Mouse (Mus musculus) intestine, embryonic 16.5 days (tissue): Measurements from ENCODE around the gene Inka2. TPM values are rescaled to one million over a fixed set of nuclear protein-coding genes. Genes with fewer than 3 reads are reported as not detected.

Source experiments
- ATAC-seq: fragments of 200-750 bp; cut with Nextera tagmentation; 2 replicates; pipeline ENCODE4 v1.8.0; 2017; ENCODE audit warnings: moderate TSS enrichment, moderate library complexity
- H3K27ac ChIP-seq: fragments of 300-500 bp; sonication (generic); 2 replicates; pipeline ENCODE4 v1.5.1; 2014; ENCODE audit warnings: mild to moderate bottlenecking, low read length
- H3K27me3 ChIP-seq: fragments of 300-500 bp; sonication (generic); replicated peaks from 2 replicates; pipeline ENCODE4 v1.6.1; 2014; ENCODE audit warnings: low read length, control low read depth, mixed read lengths; ENCODE audit not compliant: control insufficient read depth, insufficient read depth
- H3K36me3 ChIP-seq: fragments of 300-500 bp; sonication (generic); 2 replicates; pipeline ENCODE4 v1.6.1; 2014; ENCODE audit warnings: low read length, control low read depth; ENCODE audit not compliant: control insufficient read depth, insufficient read depth
- H3K4me1 ChIP-seq: fragments of 300-500 bp; sonication (generic); 2 replicates; pipeline ENCODE4 v1.6.1; 2014; ENCODE audit warnings: low read length, control low read depth, mixed read lengths; ENCODE audit not compliant: control insufficient read depth, insufficient read depth
- H3K4me2 ChIP-seq: fragments of 300-500 bp; sonication (generic); 2 replicates; pipeline ENCODE4 v1.6.1; 2014; ENCODE audit warnings: low read depth, low read length, control low read depth
- H3K4me3 ChIP-seq: fragments of 300-500 bp; sonication (generic); 2 replicates; pipeline ENCODE4 v1.5.1; 2014; ENCODE audit warnings: mild to moderate bottlenecking, low read length
- H3K9ac ChIP-seq: fragments of 300-500 bp; sonication (generic); 2 replicates; pipeline ENCODE4 v1.6.1; 2014; ENCODE audit warnings: low read depth, low read length
- H3K9me3 ChIP-seq: fragments of 300-500 bp; sonication (generic); 2 replicates; pipeline ENCODE4 v1.6.1; 2016; ENCODE audit warnings: low read length, control low read depth; ENCODE audit not compliant: control insufficient read depth
- WGBS: fragments of 180-500 bp; shearing (Covaris S2); extraction: QIAGEN DNeasy Blood & Tissue Kit; methylation state at CpG from one replicate; pipeline ENCODE4 v1.1.7; 2014; 5-methylcytosine and 5-hydroxymethylcytosine counted together
- polyA plus RNA-seq: library from polyadenylated mRNA; unstranded; fragments of >200 nt; fragmentation: Nextera tagmentation; extraction: Ambion mirVana; gene quantifications from 2 replicates; pipeline ENCODE4 v1.2.1, GENCODE M21; 2015

Inka2 gene
- polyA plus RNA-seq, 1 experiment from 2014 or later, result 1.7 TPM

GRCm38 (mm10) chr3:105760063-105760462, 55.7 kb downstream of the Inka2 start:
- no peaks in the 10 kb centered on the region for H3K9me3 ChIP-seq
- no peaks in the 10 kb centered on the region for H3K36me3 ChIP-seq
- no peak overlapping the region for H3K27ac ChIP-seq
- peaks cover 7% of the 10 kb centered on the region; the same call in 1 of the 2 replicates for H3K4me1 ChIP-seq
- no peak overlapping the region for H3K4me3 ChIP-seq
- no peak overlapping the region for H3K9ac ChIP-seq
- H3K4me2 ChIP-seq, result no peak overlapping the region
- WGBS, result 93% methylated on average over 3 of the region's 3 CpGs
- ATAC-seq, result no peak
- no peaks in the 10 kb centered on the region for H3K27me3 ChIP-seq

- no peak overlapping the region for H3K27ac ChIP-seq
- ATAC-seq, result no peak
Observed at GRCm38 (mm10) chr3:105763132-105763851, 58.9 kb downstream of the Inka2 start.

GRCm38 (mm10) chr3:105768529-105768928, 64.1 kb downstream of the Inka2 start:
- H3K27me3 ChIP-seq, result no peaks in the 10 kb centered on the region
- H3K4me3 ChIP-seq, result no peak overlapping the region
- 75% methylated on average over 6 of the region's 6 CpGs for WGBS

More at GRCm38 (mm10) chr3:105763132-105763851, 58.9 kb downstream of the Inka2 start:
- Histone ChIP-seq H3K36me3 (no peaks in the 10 kb centered on the region), H3K27me3 (no peaks in the 10 kb centered on the region), H3K4me1 (peaks cover 7% of the 10 kb centered on the region; the same call in 1 of the 2 replicates), H3K4me3 (no peak overlapping the region), H3K4me2 (no peak overlapping the region), H3K9me3 (no peaks in the 10 kb centered on the region), H3K9ac (no peak overlapping the region)
- WGBS, result 74% methylated on average over 4 of the region's 4 CpGs

GRCm38 (mm10) chr3:105769380-105769779, 65.0 kb downstream of the Inka2 start:
- 59% methylated on average over 2 of the region's 2 CpGs for WGBS
- Histone ChIP-seq H3K27ac (no peak overlapping the region), H3K9ac (no peak overlapping the region), H3K9me3 (no peaks in the 10 kb centered on the region), H3K36me3 (no peaks in the 10 kb centered on the region), H3K4me3 (no peak overlapping the region), H3K4me2 (no peak overlapping the region), H3K27me3 (no peaks in the 10 kb centered on the region), H3K4me1 (no peaks in the 10 kb centered on the region)
- no peak for ATAC-seq

More at GRCm38 (mm10) chr3:105768529-105768928, 64.1 kb downstream of the Inka2 start:
- no peak for ATAC-seq
- H3K9me3 ChIP-seq, result no peaks in the 10 kb centered on the region
- no peak overlapping the region for H3K9ac ChIP-seq
- H3K27ac ChIP-seq, result no peak overlapping the region
- no peak overlapping the region for H3K4me2 ChIP-seq
- H3K4me1 ChIP-seq, result peaks cover 1% of the 10 kb centered on the region; the same call in 1 of the 2 replicates
- no peaks in the 10 kb centered on the region for H3K36me3 ChIP-seq

Other genes starting within 250 kb of the Inka2 start
- gene Ddx20, start 17.0 kb upstream of the Inka2 start, polyA plus RNA-seq, result 33.7 and 35.3 TPM in 2 replicates
- 104 and 107 TPM in 2 replicates for gene Rap1a, start 96.7 kb downstream of the Inka2 start, polyA plus RNA-seq
- gene Adora3, start 166.3 kb downstream of the Inka2 start, polyA plus RNA-seq, result 0.36 and 0.72 TPM in 2 replicates
- gene Tmigd3, start 166.3 kb downstream of the Inka2 start, polyA plus RNA-seq, result 0.79 and 0.89 TPM in 2 replicates
- gene I830077J02Rik, start 228.1 kb downstream of the Inka2 start, polyA plus RNA-seq, result 1.1 and 1.7 TPM in 2 replicates